Mouse (Mus musculus) CH12.LX (cell line): ENCODE data around the gene Engase. TPM values are rescaled to one million over a fixed set of nuclear protein-coding genes. Genes with fewer than 3 reads are reported as not detected.

ENCODE experiments used
- DNase-seq: peaks from one replicate; pipeline ENCODE4 v3.0.0-alpha.2; 2013; ENCODE audit errors: extremely low read depth
- H3K27ac ChIP-seq: 2 replicates; pipeline ENCODE4 v1.5.1; 2012; ENCODE audit warnings: low read depth, mild to moderate bottlenecking, control low read depth, moderate library complexity; ENCODE audit not compliant: insufficient read depth
- H3K27me3 ChIP-seq: replicated peaks from 2 replicates; pipeline ENCODE3; 2012; ENCODE audit warnings: inconsistent platforms
- H3K36me3 ChIP-seq, 2 experiments: replicated peaks in 1 of 2; 2 replicates each; pipeline versions ENCODE3 to v1.6.1; 2012; ENCODE audit warnings: inconsistent platforms in 1 of 2, low read length in 1 of 2, mild to moderate bottlenecking in 1 of 2, mixed read lengths in 1 of 2, moderate library complexity in 1 of 2; ENCODE audit not compliant: control insufficient read depth in 1 of 2, insufficient read depth in 1 of 2
- H3K4me1 ChIP-seq, 2 experiments: 2 replicates each; pipeline ENCODE4 v1.6.1; 2012; ENCODE audit warnings: inconsistent platforms in 1 of 2, moderate library complexity in 1 of 2; ENCODE audit not compliant: insufficient read depth in 2 of 2, control insufficient read depth in 1 of 2
- H3K4me2 ChIP-seq: 2 replicates; pipeline ENCODE4 v1.6.1; 2012; ENCODE audit warnings: low read depth, mild to moderate bottlenecking, control low read depth; ENCODE audit not compliant: poor library complexity, insufficient read depth, severe bottlenecking
- H3K4me3 ChIP-seq, 3 experiments: fragments of 150-350 bp in 1 of 3; sonication (generic) in 1 of 3; replicated peaks in 1 of 3; 2 replicates each; pipeline versions ENCODE3 to v1.5.1; 2011 to 2012; ENCODE audit warnings: low read depth in 2 of 3, low read length in 2 of 3, mild to moderate bottlenecking in 2 of 3, moderate library complexity in 2 of 3, control low read depth in 1 of 3, improper control_type of control experiment in 1 of 3, inconsistent platforms in 1 of 3, mixed read lengths in 1 of 3; ENCODE audit not compliant: poor library complexity in 1 of 3
- H3K79me2 ChIP-seq: replicated peaks from 2 replicates; pipeline ENCODE4 v1.6.1; 2012; ENCODE audit warnings: mild to moderate bottlenecking, moderate library complexity; ENCODE audit not compliant: control insufficient read depth, poor library complexity, insufficient read depth, severe bottlenecking; ENCODE audit errors: extremely low read depth
- H3K9ac ChIP-seq: 2 replicates; pipeline ENCODE4 v1.6.1; 2012; ENCODE audit warnings: low read depth, mild to moderate bottlenecking, control low read depth, moderate library complexity; ENCODE audit not compliant: insufficient read depth
- H3K9me3 ChIP-seq: replicated peaks from 2 replicates; pipeline ENCODE3; 2012; ENCODE audit warnings: low read length, inconsistent platforms, mixed read lengths
- BHLHE40 ChIP-seq: IDR thresholded peaks from 2 replicates; pipeline ENCODE4 v1.6.1; 2011; ENCODE audit warnings: mild to moderate bottlenecking, low read depth, low read length, improper control_type of control experiment
- CHD2 ChIP-seq: IDR thresholded peaks from 2 replicates; pipeline ENCODE4 v1.6.1; 2011; ENCODE audit warnings: low read length, improper control_type of control experiment
- CTCF ChIP-seq, 2 experiments: IDR thresholded peaks in 1 of 2; conservative IDR thresholded peaks in 1 of 2; 2 replicates each; pipeline ENCODE4 v1.5.1; 2011 to 2012; ENCODE audit warnings: low read depth in 2 of 2, low read length in 2 of 2, improper control_type of control experiment in 1 of 2, inconsistent platforms in 1 of 2, mild to moderate bottlenecking in 1 of 2, moderate library complexity in 1 of 2
- EP300 ChIP-seq: IDR thresholded peaks from 2 replicates; pipeline ENCODE4 v1.6.1; 2011; ENCODE audit warnings: low read length, improper control_type of control experiment
- GABPA ChIP-seq: IDR thresholded peaks from 2 replicates; pipeline ENCODE4 v1.6.1; 2012; ENCODE audit warnings: low read depth, low read length, improper control_type of control experiment, inconsistent platforms; ENCODE audit not compliant: insufficient replicate concordance
- IRF4 ChIP-seq: IDR thresholded peaks from 2 replicates; pipeline ENCODE4 v1.6.1; 2014; ENCODE audit warnings: low read depth, mild to moderate bottlenecking, inconsistent platforms, low read length, improper control_type of control experiment
- JUN ChIP-seq: IDR thresholded peaks from 2 replicates; pipeline ENCODE4 v1.6.1; 2011; ENCODE audit warnings: low read depth, mild to moderate bottlenecking, low read length, improper control_type of control experiment, moderate library complexity; ENCODE audit not compliant: insufficient read depth
- MAX ChIP-seq: IDR thresholded peaks from 2 replicates; pipeline ENCODE4 v1.6.1; 2011; ENCODE audit warnings: low read length, improper control_type of control experiment
- MAZ ChIP-seq: IDR thresholded peaks from 2 replicates; pipeline ENCODE4 v1.6.1; 2012; ENCODE audit warnings: low read depth, mild to moderate bottlenecking, inconsistent platforms, low read length, improper control_type of control experiment, moderate library complexity
- MEF2A ChIP-seq: IDR thresholded peaks from 2 replicates; pipeline ENCODE4 v1.6.1; 2014; ENCODE audit warnings: low read depth, mild to moderate bottlenecking, inconsistent platforms, low read length, improper control_type of control experiment, borderline replicate concordance
- MXI1 ChIP-seq: IDR thresholded peaks from 2 replicates; pipeline ENCODE4 v1.6.1; 2011; ENCODE audit warnings: mild to moderate bottlenecking, low read depth, low read length, improper control_type of control experiment
- NELFE ChIP-seq: IDR thresholded peaks from 2 replicates; pipeline ENCODE4 v1.6.1; 2011; ENCODE audit warnings: low read depth, low read length, improper control_type of control experiment
- NRF1 ChIP-seq: IDR thresholded peaks from 2 replicates; pipeline ENCODE4 v1.6.1; 2014; ENCODE audit warnings: low read depth, mild to moderate bottlenecking, inconsistent platforms, low read length, improper control_type of control experiment, moderate library complexity
- PAX5 ChIP-seq: IDR thresholded peaks from 2 replicates; pipeline ENCODE4 v1.6.1; 2012; ENCODE audit warnings: low read length, inconsistent platforms, mixed read lengths
- POLR2A ChIP-seq: IDR thresholded peaks from 2 replicates; pipeline ENCODE4 v1.6.1; 2011; ENCODE audit warnings: low read depth, mild to moderate bottlenecking, improper control_type of control experiment, low read length
- POLR2AphosphoS2 ChIP-seq: IDR thresholded peaks from 2 replicates; pipeline ENCODE4 v1.6.1; 2011; ENCODE audit warnings: low read depth, low read length, improper control_type of control experiment
- RAD21 ChIP-seq: IDR thresholded peaks from 2 replicates; pipeline ENCODE4 v1.6.1; 2011; ENCODE audit warnings: low read depth, mild to moderate bottlenecking, low read length, improper control_type of control experiment, moderate library complexity
- SIN3A ChIP-seq: IDR thresholded peaks from 2 replicates; pipeline ENCODE4 v1.6.1; 2012; ENCODE audit warnings: low read length, improper control_type of control experiment, inconsistent platforms
- SMC3 ChIP-seq: IDR thresholded peaks from 2 replicates; pipeline ENCODE4 v1.6.1; 2011; ENCODE audit warnings: low read depth, low read length, improper control_type of control experiment
- TBP ChIP-seq: conservative IDR thresholded peaks from 2 replicates; pipeline ENCODE4 v1.6.1; 2011; ENCODE audit warnings: low read depth, low read length, improper control_type of control experiment
- TCF12 ChIP-seq: IDR thresholded peaks from 2 replicates; pipeline ENCODE4 v1.6.1; 2014; ENCODE audit warnings: low read depth, mild to moderate bottlenecking, inconsistent platforms, low read length, improper control_type of control experiment
- UBTF ChIP-seq: IDR thresholded peaks from 2 replicates; pipeline ENCODE4 v1.6.1; 2012; ENCODE audit warnings: low read depth, mild to moderate bottlenecking, inconsistent platforms, low read length, improper control_type of control experiment, moderate library complexity
- USF1 ChIP-seq: IDR thresholded peaks from 2 replicates; pipeline ENCODE4 v1.6.1; 2014; ENCODE audit warnings: low read depth, mild to moderate bottlenecking, inconsistent platforms, low read length, improper control_type of control experiment
- USF2 ChIP-seq: conservative IDR thresholded peaks from 2 replicates; pipeline ENCODE4 v1.6.1; 2011; ENCODE audit warnings: low read depth, low read length, improper control_type of control experiment
- ZC3H11A ChIP-seq: IDR thresholded peaks from 2 replicates; pipeline ENCODE4 v1.6.1; 2012; ENCODE audit warnings: low read depth, mild to moderate bottlenecking, inconsistent platforms, low read length, improper control_type of control experiment
- ZKSCAN1 ChIP-seq: IDR thresholded peaks from 2 replicates; pipeline ENCODE4 v1.6.1; 2012; ENCODE audit warnings: low read depth, inconsistent platforms, low read length, improper control_type of control experiment, borderline replicate concordance
- dilution Hi-C: fragments of 300-500 bp; cut with MboI; formaldehyde crosslinking; loops from 2 replicates; pipeline ENCODE4 v1.14.3; 2020; ENCODE audit warnings: low sequenced_read_pairs; ENCODE audit not compliant: extremely low pct_unique_long_range_greater_than_20kb, extremely low pct_ligation_motif_present
- in situ Hi-C: fragments of 300-500 bp; cut with MboI; formaldehyde crosslinking; loops from 3 replicates; pipeline ENCODE4 v1.14.3; 2019; ENCODE audit warnings: low sequenced_read_pairs, low pct_ligation_motif_present, low pct_unique_long_range_greater_than_20kb, mixed read lengths
- polyA plus RNA-seq: library from polyadenylated mRNA; unstranded; fragments of >175 nt; gene quantifications from 2 replicates; pipeline ENCODE4 v1.2.1, GENCODE M21; 2012; ENCODE audit warnings: low read depth; ENCODE audit not compliant: insufficient read length
- total RNA-seq, 2 experiments: library from RNA; depleted of rRNA; stranded (reverse); fragments of 300-350 nt in 1 of 2; fragments of >200 nt in 1 of 2; gene quantifications; 2 replicates each; pipeline ENCODE4 v1.2.3; 2012 to 2014

The Engase gene
- total and polyA plus RNA-seq, 3 experiments: 7.0 to 12.1 (median 9.7) TPM

- H3K27me3 ChIP-seq: peaks cover 78% of the 10 kb centered on the region
- in situ Hi-C loops: no loop called here
Observed at GRCm38 (mm10) chr11:118493458-118493857, 16.8 kb downstream of the Engase start.

GRCm38 (mm10) chr11:118494001-118494737, 17.5 kb downstream of the Engase start:
- in situ Hi-C loops: no loop called here

More at GRCm38 (mm10) chr11:118493458-118493857, 16.8 kb downstream of the Engase start:
- Histone ChIP-seq H3K27ac (no peak overlapping the region), H3K4me3 (no peak overlapping the region), H3K4me1 (no peaks in the 10 kb centered on the region; a peak in 1 of 4 replicates), H3K9me3 (no peaks in the 10 kb centered on the region), H3K79me2 (no peaks in the 10 kb centered on the region), H3K36me3 (peaks cover 0 to 3% of the 10 kb centered on the region in 2 experiments), H3K4me2 (no peak overlapping the region), H3K9ac (no peak overlapping the region)
- dilution Hi-C loops: no loop called here
- TF ChIP-seq RAD21 (no peak), MXI1 (no peak), TCF12 (no peak), JUN (no peak), POLR2AphosphoS2 (no peak), MAZ (no peak)
- no peak for DNase-seq

GRCm38 (mm10) chr11:118495065-118495464, 18.4 kb downstream of the Engase start:
- H3K4me1 ChIP-seq: no peaks in the 10 kb centered on the region; a peak in 1 of 4 replicates
- H3K79me2 ChIP-seq: no peaks in the 10 kb centered on the region
- H3K4me3 ChIP-seq: no peak overlapping the region
- dilution Hi-C loops: no loop called here
- H3K9me3 ChIP-seq: peaks cover 3% of the 10 kb centered on the region
- in situ Hi-C loops: no loop called here
- no peak for DNase-seq
- no peak overlapping the region for H3K9ac ChIP-seq
- TF ChIP-seq PAX5: no peak
- TF ChIP-seq USF2: no peak
- no peak for TF ChIP-seq EP300
- TF ChIP-seq CTCF (conservative IDR thresholded peaks at IDR 0.05 in 1 of 2, IDR thresholded peaks at IDR 0.05 in 1 of 2; ENCODE audit: low read depth in 2 of 2, low read length in 2 of 2): no peak
- TF ChIP-seq CHD2: no peak
- no peak for TF ChIP-seq MEF2A
- TF ChIP-seq UBTF: no peak
- no peak for TF ChIP-seq TBP
- no peak for TF ChIP-seq NRF1
- TF ChIP-seq SIN3A: no peak
- no peak for TF ChIP-seq USF1
- TF ChIP-seq MXI1: no peak
- TF ChIP-seq SMC3: no peak
- TF ChIP-seq GABPA: no peak
- TF ChIP-seq BHLHE40: no peak
- no peak for TF ChIP-seq MAX
- no peak for TF ChIP-seq ZC3H11A
- TF ChIP-seq NELFE: no peak
- TF ChIP-seq RAD21: no peak
- TF ChIP-seq IRF4: no peak
- H3K36me3 ChIP-seq: no peaks in the 10 kb centered on the region
- H3K27me3 ChIP-seq: peaks cover 94% of the 10 kb centered on the region
- no peak overlapping the region for H3K27ac ChIP-seq
- no peak overlapping the region for H3K4me2 ChIP-seq

More at GRCm38 (mm10) chr11:118494001-118494737, 17.5 kb downstream of the Engase start:
- Histone ChIP-seq H3K27ac (no peak overlapping the region), H3K9ac (no peak overlapping the region), H3K36me3 (peaks cover 0 to 2% of the 10 kb centered on the region in 2 experiments), H3K4me2 (no peak overlapping the region), H3K4me3 (no peak overlapping the region), H3K27me3 (peaks cover 85% of the 10 kb centered on the region), H3K4me1 (no peaks in the 10 kb centered on the region; a peak in 1 of 4 replicates), H3K9me3 (no peaks in the 10 kb centered on the region), H3K79me2 (no peaks in the 10 kb centered on the region)
- no peak for TF ChIP-seq POLR2A
- TF ChIP-seq ZKSCAN1: no peak
- TF ChIP-seq MAX: no peak
- TF ChIP-seq POLR2AphosphoS2: no peak
- DNase-seq: no peak
- dilution Hi-C loops: no loop called here
